Mouse (Mus musculus) gonadal fat pad, adult 2 months (tissue): ENCODE results near the gene Gstk1. TPM values are rescaled to one million over a fixed set of nuclear protein-coding genes. Genes with fewer than 3 reads are reported as not detected.

Source experiments
- DNase-seq: peaks from one replicate; pipeline ENCODE4 v3.0.0-alpha.2; 2012; ENCODE audit warnings: low read depth
- polyA plus RNA-seq: library from polyadenylated mRNA; depleted of rRNA; stranded (reverse); fragments of >200 nt; gene quantifications from 2 replicates; pipeline ENCODE4 v1.2.3, GENCODE M21; 2012; rRNA removed

The Gstk1 gene
- polyA plus RNA-seq, 1 experiment, result 57.2 TPM

GRCm38 (mm10) chr6:42265391-42266330 lies 19.9 kb downstream of the Gstk1 start:
- no peak for DNase-seq

GRCm38 (mm10) chr6:42270817-42271216 lies 25.1 kb downstream of the Gstk1 start:
- no peak for DNase-seq

GRCm38 (mm10) chr6:42276151-42276550 lies 30.4 kb downstream of the Gstk1 start:
- DNase-seq, result no peak

GRCm38 (mm10) chr6:42282865-42283528 lies 37.3 kb downstream of the Gstk1 start:
- no peak for DNase-seq

- no peak for DNase-seq
Observed at GRCm38 (mm10) chr6:42286448-42286847, 40.7 kb downstream of the Gstk1 start, which contains the start of gene Clcn1. Gene Clcn1, plus strand, starts transcription at chr6:42286685.

- DNase-seq, result no peak
Observed at GRCm38 (mm10) chr6:42287562-42287961, 41.8 kb downstream of the Gstk1 start.

- DNase-seq, result no peak
Observed at GRCm38 (mm10) chr6:42293327-42293726, 47.6 kb downstream of the Gstk1 start.

- no peak for DNase-seq
Observed at GRCm38 (mm10) chr6:42295549-42296094, 49.9 kb downstream of the Gstk1 start.

GRCm38 (mm10) chr6:42299362-42299761 lies 53.6 kb downstream of the Gstk1 start:
- no peak for DNase-seq

Other genes starting within 250 kb of the Gstk1 start
- gene Sva, start 207.5 kb upstream of the Gstk1 start, polyA plus RNA-seq, result 1.9 TPM in 1 of 2 replicates, not detected in the other
- gene Tas2r139, start 105.0 kb upstream of the Gstk1 start, polyA plus RNA-seq, result 0.11 TPM in 1 of 2 replicates, not detected in the other
- gene Tas2r144, start 30.6 kb upstream of the Gstk1 start, polyA plus RNA-seq, result not detected in 2 replicates
- 14.5 and 17.4 TPM in 2 replicates for gene Tmem139, start 16.0 kb downstream of the Gstk1 start, polyA plus RNA-seq
- 26.0 and 28.7 TPM in 2 replicates for gene Casp2, start 19.1 kb downstream of the Gstk1 start, polyA plus RNA-seq
- 0.15 and 0.26 TPM in 2 replicates for gene Clcn1, start 40.8 kb downstream of the Gstk1 start, polyA plus RNA-seq
- 0.22 and 0.36 TPM in 2 replicates for gene Fam131b, start 78.7 kb downstream of the Gstk1 start, polyA plus RNA-seq
- 105 and 140 TPM in 2 replicates for gene Zyx, start 103.7 kb downstream of the Gstk1 start, polyA plus RNA-seq
- 20.6 and 21.2 TPM in 2 replicates for gene Epha1, start 127.3 kb downstream of the Gstk1 start, polyA plus RNA-seq
- 0.18 and 0.29 TPM in 2 replicates for gene Tas2r143, start 154.3 kb downstream of the Gstk1 start, polyA plus RNA-seq
- not detected in 2 replicates for gene Tas2r135, start 159.5 kb downstream of the Gstk1 start, polyA plus RNA-seq
- not detected in 2 replicates for gene Tas2r126, start 188.6 kb downstream of the Gstk1 start, polyA plus RNA-seq
- gene Olfr458, start 219.3 kb downstream of the Gstk1 start, polyA plus RNA-seq, result not detected in 2 replicates
- gene Olfr457, start 230.4 kb downstream of the Gstk1 start, polyA plus RNA-seq, result not detected in 2 replicates
- gene Olfr456, start 241.3 kb downstream of the Gstk1 start, polyA plus RNA-seq, result not detected in 2 replicates